Mouse (Mus musculus): ENCODE measurements around the gene Tcf3. TPM values are rescaled to one million over a fixed set of nuclear protein-coding genes. Genes with fewer than 3 reads are reported as not detected.

The Tcf3 gene
- polyA plus RNA-seq, 3 experiments from 2014 or later, result 6.7 to 8.2 (median 7.9) TPM

DNA sequence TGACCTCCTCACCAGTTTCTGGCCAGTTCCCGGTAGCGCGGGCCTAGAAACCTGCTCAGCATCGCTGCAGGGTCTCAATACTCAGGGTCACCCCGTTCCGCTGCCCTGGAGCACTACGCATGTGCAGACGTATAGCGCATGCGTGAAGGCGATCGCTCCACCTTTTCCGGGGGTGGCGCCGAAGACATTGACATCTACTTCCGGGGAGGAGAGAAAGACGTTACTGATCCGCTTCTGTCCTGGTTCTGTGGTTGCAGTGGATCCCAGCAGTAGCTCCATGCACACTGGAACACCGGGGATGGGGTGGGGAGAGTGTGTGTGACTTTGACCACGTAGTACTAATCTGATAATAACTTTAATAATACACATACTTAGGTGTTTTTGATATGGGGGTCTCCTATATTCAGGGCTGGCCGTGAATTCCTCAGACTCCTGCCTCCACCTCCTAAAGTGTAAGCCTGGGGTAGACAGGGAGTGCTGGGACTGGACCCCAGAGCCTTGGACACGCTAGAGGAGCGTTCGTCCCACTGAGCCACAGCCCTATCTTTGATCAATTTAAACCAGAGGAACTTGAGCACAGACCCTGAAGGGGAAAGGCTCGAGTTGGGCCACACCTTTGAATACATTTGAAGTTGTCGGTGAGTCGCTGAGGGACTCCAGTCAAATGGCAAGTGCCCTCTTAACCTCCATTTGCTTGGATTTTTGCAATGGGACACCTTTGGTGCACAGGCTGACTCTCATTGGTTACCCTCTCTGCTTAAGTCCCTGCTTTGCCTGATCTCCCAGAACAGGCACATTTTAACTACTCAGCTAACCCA lies 26.6 kb downstream of the Tcf3 start, which contains the start of gene Uqcr11:
Gene Uqcr11, minus strand, starts transcription at position 147 of the 818 bp plus-strand sequence.
- peak; percentile 88 for ATAC-seq

DNA sequence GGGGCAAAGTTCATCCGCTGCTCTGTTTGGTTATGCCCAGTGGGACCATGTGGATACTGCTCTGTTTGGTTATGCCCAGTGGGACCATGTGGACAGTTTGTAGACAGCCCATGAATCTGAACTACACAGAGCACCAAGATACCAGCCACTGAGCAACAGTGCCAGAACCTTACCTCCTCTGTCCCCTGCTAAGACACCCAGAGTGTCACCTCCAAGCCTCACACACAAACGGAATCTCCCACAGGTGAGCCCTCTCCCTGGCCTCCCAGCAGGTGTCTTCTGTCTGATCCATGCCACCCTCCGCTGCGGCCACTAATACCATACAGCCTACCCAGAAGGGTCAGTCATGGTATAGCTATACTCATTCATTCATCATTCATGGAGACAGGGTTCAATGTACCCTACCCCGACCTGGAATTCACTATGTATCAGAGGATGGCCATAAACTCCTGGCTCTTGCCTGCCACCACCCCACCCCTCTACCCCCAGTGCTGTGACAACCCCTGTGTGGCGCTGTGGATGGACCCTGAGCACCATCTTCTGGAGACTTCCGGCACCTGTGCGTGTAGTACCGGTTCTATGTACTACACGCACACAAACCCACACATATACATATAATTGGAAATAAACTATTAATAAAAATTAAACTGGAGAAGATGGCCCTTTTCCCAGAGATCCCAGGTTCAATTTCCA lies 27.8 kb downstream of the Tcf3 start:
- no peak for ATAC-seq

DNA sequence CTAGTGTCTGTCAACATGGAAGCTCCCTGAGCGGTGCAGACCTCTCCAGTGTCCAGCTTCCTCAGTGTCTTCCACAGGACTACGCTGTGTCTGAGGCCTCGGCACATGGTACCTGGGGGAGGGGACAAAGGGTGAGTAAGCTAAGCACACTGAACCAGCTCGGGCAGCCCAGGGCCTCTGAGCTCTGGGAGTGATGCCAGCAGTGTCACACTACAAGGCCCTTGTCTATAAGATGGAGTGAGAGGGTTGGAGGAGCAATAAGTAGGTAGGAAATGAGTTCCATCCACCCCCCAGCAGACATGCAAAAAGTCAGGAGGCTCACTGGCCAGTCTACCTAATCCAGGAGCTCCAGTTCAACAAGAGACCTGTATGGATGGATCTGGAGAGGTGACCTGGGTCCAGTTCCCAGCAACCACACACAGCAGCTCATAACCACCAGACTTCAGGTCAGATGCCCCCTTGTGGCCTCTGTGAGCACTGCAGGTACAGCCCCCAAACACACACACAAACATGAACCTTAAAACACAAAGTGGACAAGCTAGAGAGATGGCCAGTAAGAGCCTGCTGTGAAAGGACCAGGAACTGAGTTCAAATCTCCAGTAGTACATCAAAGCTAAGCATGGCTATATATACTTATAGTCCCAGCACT lies 30.3 kb downstream of the Tcf3 start:
- ATAC-seq, result no peak

DNA sequence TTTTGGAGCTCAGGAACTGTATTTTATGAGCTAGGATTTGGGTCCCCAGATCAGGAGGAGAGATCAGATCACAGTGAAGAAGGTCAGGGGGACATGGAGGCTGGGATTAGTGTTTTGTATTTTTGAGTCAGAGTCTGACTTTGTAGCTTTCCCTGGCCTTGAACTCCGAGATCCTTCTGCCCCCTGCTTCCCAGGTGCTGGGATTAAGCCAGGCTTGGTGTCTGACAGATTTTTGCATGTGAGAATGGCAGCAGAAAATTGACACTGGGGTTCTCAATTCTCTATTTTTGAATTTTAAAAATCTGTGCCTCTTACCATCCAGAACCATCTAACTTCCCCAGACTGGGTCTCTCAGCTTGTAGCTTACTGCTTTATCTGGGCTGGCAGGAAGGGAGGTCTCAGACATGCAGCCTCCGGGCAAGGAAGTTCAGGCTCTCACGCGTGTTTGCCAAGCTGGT lies 32.7 kb downstream of the Tcf3 start:
- ATAC-seq, result no peak

DNA sequence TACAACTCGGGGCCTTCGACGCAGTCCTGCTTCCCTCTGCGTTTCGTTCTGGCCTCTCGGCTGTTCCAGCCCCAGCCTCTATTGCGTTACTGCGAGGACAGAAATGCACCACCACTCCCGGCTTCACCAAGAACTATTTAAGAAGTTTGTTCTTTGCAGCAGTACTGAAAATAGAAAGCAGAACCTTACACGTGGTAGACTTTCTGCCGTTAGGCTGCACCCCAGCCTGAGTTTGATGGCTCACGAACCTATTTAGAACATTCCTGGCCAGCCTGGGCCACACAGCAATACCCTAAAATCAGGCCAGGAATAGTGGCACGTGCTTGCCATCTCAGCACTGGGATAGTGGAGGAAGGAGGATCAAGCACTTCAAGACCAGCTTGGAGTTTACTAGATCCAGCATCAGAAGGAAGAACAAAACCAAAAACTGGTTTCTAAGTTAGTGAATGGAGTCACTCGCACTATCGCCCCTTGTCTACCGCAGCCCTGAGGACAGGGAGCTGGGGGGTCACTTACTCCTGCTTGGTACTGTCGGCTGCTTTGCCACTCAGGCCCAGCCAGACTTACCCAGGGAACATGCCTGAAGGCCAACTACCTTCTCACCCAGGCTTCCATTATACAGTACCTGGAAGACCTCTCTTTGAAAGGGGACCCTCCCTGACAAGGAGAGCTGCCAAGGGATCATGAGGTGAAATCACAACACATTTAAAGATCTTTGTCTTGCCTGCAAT lies 33.3 kb downstream of the Tcf3 start:
- ATAC-seq, result peak; percentile 1

DNA sequence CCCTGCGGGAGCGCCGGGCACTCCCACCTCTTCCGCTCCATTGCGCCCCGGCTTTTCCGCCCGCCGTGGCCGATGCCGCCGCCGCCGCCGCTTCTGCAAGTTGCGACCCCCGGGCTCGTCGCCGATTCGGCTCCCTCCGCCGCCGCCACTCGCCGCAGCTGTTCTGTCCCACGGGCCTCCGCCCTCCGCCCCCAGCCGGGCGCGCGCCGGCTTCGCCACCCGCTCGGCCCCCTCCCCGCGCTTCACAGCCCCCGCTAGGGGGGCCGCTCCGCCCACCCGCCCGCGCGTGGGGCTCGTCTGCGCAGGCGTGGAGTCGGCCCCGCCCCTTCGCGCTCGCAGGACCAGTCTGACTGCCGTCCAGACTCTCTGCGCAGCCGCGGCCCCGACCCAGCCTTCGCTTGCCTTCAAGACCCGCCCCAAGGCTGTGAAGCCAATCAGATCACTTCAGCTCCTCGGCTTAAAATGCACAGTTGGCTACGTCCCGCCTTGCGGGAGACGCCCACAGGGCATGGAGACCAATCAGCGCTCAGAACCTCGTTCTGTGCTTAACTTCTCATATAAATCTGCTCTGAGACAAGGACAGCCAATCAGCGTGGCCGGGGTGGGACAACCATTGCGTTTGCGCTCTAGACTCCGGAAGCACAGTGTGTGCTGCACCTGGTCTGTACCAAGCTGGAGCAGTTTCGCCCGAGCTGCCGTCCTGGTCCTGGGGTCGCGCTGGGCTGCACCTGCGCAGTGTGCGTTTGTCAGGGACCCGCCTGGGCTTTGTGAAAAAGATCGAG lies 34.1 kb downstream of the Tcf3 start, which contains the start of gene Mbd3:
Gene Mbd3, minus strand, starts transcription at position 360 of the 782 bp plus-strand sequence.
- ATAC-seq, result peak; percentile 94

DNA sequence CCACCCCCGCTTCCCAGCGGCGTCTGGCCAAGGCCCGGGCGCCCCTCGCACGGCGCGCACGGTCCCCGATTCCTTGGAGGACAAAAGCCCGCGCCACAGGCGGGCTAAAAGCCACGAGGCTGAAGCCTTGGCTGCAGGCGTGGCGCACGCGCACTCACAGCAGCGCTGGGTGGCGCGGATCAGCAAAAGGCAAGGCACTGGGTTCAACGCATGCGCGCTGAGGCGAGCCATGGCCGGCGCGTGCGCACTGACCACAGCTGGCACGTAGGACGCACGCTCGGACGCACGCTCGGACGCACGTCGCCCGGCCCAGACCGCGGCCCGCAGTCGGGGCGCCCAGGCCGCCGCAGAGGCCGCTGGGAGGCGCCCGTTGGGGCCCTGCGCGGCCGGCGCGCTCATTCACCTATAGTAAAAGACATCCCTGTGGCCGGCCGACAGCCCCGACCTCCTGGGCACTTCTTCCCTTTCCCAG lies 34.7 kb downstream of the Tcf3 start:
- ATAC-seq, result peak; percentile 33

DNA sequence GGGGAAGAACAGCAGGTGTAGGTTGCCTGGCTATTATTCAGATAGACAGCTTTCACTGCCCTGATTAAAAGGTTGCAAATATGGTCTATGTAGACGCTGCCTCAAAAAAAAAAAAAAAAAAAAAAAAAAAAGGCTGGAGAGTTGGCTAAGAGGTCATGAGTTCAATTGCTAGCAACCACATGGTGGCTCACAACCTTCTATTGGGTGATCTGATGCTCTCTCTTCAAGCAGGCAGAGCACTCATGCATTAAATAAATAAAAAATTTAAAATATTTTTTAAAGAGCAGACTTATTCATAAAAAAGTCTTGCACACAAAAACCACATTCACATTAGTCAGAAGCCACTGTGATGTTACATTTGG lies 35.3 kb downstream of the Tcf3 start:
- no peak for ATAC-seq

DNA sequence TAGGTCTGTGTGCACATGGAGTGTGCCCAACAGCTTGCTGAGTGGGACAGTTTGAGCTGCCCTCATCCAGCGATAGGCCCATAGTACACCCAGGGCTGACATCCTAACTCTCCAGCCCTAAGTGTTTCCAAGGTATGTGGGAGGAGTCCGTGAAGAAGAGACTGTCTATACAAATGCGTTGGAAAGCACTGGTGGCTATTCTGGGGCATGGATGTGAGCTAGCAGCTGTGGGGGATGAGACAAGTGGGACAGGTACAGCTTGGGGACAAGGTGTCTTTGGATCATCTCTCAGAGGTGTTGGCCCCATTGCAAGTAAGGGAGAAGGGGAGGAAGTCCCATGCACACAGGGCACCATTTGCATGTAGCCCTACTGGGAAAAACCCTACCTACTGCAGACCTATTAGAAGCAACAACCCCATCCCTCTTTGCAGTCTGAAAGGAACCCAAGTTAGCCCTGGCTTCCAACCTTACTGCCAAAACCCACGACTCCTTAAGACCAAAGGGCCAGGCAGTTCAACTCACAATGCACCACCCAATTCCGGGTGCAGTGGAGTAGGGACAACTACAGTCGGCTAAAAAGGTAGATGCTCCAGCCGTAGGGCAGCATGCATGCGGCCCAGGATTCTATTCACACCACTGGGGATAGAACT lies 35.8 kb downstream of the Tcf3 start:
- no peak for ATAC-seq

DNA sequence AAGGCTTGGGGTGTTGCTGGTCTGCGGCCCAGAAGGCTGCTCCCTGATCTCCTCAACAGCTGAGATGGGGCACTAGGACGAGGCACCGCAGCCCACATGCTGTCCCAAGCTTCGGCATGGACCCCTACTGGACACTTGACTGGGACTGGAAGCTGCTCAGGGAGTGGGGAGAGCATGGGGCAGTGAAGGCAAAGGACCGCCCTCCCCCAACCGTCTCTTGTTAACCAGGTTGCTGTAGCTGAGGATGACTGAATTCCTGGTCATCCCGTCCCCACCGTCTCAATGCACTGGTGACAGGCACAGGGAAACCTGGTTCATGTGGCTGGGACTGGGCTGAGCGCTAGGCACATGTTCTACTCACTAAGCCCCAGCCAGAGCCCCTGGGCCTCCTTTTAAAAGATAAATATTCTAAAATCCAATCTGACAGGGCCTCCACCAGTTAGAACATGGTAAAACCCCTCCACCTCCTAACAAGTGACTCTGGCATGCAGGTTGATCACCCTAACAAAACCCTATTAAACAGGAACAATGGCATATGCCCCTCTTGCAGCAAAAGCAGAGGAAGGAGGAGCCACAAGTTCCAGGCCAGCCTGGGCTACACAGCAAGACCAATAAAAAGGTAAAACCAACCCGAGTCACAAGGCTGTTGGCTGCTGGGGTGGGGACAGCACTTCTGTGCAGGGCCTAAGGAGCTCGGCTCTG lies 36.5 kb downstream of the Tcf3 start:
- no peak for ATAC-seq

DNA sequence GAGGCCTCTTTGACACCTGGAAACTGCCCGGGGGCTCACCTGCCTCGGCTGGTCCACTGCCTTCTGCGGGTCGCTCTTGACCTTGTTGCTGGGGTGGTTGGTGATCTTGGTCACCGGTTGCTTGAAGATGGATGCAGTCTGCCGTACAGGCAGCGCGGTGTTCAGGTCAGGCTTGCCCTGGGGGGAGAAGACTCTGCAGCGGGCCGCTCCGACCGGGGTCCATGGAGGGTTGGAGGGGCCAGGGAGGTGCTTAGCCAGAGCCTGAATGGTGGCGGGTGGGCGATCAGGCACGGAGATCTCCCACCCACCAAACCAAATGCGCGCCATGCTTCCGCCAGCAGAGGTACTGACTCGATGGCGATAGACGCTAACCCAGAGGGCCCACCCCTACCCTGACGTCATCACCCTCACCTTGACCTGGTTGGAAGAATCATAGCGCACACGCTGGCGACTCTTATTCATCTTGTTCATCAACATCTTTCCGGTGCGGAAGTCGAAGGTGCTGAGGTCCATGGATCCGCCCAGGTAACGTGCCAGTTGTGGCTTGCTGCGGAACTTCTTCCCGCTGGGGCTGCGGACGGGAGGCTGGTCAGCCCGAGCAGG lies 38.3 kb downstream of the Tcf3 start:
- no peak for ATAC-seq

DNA sequence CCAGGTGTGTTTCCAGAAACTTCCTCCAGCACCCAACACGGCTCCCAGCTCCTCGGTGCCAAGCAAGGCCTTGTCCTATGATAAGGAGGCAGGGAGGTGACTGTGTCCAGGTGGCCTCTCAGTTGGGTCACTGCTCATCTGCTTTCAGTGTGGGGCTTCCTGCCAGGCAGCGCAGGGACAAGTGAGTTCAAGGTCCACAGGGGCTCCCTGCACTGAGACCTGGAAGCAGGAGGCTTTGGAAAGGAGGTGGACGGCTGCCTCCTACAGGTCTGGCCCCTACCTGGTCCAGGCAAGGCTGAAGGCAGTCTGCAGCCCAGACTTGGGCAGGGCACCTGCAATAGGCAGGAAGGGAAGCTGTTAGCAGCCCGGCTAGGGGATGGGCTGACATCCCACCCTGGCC lies 40.8 kb downstream of the Tcf3 start:
- ATAC-seq, result no peak

DNA sequence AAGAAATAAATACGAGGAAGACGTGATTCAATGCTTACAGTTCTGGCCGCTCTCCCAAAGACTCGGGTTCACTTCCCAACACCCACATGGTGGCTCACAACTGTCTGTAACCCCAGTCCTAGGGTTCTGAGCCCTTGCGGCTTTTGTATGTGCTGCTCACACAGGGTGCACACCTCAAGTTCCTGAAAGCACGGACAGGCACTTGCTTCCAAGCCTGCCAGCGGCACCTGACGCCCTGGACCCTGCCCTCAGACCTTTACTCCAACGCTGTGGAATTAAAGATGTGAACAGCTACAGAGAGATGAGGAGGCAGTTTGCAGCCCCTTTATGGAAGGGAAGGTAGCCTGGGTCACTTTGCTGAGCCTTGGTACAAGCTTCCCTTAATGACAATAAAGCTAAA lies 42.8 kb downstream of the Tcf3 start:
- ATAC-seq, result no peak

DNA sequence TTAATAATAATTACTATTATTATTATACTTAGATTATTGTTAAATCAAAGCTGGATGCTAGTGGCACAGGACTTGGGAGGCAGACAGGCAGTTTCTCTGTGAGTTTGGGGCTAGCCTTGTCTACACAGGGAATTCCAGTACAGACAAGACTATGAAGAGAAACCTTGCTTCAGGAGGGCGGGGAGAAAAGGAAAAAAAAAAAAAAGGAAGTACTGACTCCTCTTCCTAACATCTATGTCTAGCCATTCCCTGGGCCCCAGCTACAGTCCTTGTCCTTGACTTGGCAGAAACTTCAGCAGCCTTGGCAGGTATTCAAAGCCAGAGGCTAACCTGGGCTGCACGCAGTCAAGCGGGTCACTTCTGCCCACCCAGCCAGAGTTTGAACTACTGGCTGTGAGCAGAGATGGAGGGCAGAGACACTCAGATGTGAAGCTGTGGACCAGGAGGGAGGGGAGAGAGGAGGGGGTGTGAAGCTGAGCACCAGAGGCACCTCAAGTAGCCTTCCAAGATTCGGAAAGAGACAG lies 44.2 kb downstream of the Tcf3 start:
- no peak for ATAC-seq

DNA sequence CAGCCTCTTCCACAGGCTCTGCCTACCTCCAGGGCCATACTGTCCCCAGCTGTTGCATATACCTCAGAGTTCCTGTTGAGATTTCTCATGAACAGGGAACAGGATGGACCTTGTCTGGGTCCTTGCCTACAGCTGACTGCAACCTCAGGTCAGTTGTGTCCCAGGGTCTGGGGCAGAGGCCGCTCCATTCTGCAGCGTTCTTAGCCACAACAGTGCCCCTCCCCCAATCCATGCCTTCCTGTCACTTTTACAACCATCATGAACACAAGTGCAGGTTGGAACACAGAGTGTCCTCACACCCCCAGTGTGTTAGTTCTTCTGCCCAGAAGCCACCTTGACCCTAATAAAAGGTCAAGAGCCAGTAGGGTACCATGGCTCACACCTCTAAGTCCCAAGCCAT lies 44.7 kb downstream of the Tcf3 start:
- no peak for ATAC-seq

DNA sequence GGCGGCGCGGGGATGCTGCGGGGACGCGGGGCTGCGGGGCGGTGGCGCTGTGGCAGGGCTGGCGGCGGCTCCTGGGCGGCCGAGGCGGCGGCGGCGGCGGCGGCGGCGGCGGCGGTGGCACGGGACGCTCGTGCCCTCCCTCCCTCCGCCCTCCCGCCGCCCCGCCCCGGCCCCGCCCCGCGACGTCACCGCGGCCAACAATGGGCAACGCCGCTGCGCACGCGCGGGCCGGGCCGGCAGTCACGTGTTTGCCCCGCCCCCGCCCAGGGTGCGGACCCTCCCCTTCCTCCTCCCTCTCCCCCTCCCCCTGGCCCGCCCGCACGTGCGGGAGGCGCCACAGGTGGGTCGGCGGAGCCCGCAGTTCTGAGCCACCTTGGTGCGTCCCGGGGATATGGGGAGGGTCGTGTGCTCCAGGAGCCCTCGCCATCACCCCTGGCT lies 45.9 kb downstream of the Tcf3 start, which contains the start of gene Mex3d:
Gene Mex3d, minus strand, starts transcription at position 138 of the 438 bp plus-strand sequence.
- peak; percentile 57 for ATAC-seq

DNA sequence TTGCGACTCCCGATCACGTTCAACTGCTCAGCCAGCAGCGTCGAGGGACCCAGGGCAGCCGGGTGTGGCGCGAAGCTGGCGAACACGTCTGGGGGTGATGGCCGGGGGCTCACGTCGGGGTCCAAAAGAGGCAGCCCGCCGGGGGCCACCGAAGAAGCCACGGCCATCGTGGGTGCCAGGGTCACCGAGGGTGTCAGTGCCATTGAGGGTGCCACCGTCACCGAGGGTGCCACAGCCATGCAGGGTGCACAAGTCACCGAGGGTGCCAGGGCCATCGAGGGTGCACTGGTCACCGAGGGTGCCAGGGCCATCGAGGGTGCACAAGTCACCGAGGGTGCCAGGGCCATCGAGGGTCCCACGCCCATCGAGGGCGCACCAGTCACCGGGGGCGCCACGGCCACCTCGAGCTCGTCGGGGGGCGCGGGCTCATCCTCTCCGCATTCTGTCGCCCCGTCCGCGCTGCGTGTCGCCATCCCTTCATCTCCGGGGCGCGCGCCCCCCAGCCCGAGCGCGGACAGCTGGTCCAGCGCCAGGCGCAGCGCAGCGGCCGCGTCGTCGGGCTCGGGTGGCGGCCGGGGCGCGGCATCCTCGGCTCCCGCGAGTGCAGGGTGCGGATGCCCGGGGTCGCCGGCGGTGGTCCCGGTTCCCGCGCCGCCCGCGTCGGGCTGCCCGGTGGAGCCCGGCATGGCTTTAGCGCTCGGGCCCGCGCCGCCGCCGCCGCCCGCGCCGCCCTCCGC lies 46.5 kb downstream of the Tcf3 start:
- peak; percentile 12 for ATAC-seq

DNA sequence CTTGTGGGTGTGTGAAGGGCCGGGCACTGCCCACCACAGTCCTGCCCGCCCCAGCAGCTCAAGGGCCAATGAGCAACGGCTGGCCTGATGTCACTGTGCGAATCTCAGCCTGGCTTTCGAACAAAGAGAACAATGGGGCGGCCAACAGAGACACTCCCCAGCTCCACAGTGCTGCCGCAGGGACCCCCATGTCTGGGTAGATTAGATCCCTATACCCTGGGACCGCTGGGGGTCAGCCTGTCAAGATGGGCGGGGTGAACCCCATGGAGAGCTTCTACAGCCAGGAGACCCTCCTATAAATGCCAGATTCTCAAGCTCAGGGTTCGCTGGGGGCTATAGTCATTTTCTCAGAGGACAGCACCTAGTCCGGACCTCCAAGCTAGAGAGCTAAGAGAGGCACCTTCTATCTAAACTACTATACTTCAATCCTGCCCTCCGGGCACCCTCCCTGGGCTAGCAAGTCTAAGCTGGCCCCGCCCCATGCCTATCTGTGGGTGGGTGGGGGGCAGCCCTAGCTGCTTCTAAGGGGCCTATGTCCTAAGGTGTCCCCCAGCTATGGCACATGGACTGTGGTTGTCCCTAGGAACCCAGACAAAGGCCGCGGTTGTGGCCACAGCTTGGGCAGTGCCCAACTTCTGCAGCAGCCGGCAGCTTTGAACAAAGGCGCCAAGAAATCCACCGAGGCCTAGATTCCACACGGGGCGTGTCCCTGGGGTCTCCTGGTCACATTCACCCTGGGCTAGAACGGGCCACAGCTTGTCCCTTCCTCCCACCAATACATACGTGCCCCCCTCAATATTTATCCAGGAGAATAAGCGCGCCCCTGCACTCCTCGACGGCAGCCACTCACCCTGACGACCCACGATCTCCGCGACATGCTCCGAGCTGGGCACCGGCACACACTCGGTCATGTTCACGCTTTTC lies 47.4 kb downstream of the Tcf3 start:
- no peak for ATAC-seq

All from inflammation-experienced regulatory T-cells, adult 6 months (primary cell).